Mouse (Mus musculus): Measurements from ENCODE around the gene Prkg2. TPM values are rescaled to one million over a fixed set of nuclear protein-coding genes. Genes with fewer than 3 reads are reported as not detected.

Prkg2 gene
- total RNA-seq (2021) = 1 to 10 TPM; 1.9 to 2.7 TPM
- long read RNA-seq, experiment 1, full-length matches to known transcripts = 1 of 2 reads
- long read RNA-seq, experiment 1, partial matches to known transcripts = 0 of 2 reads
- long read RNA-seq, experiment 1, other reads (novel, unspliced or antisense) = 1 of 2 reads
- long read RNA-seq, experiment 2, full-length matches to known transcripts = 4 of 5 reads
- long read RNA-seq, experiment 2, partial matches to known transcripts = 0 of 5 reads
- long read RNA-seq, experiment 2, other reads (novel, unspliced or antisense) = 1 of 5 reads

- DNase-seq (ENCODE audit: low spot score in 2 of 2) = no peak
Measured at GRCm38 (mm10) chr5:99036596-99037441, at the start of gene Prkg2. Gene Prkg2, minus strand, starts transcription at chr5:99037351.

- no peak for DNase-seq (ENCODE audit: low spot score in 2 of 2)
Measured at GRCm38 (mm10) chr5:99083955-99084354, 46.8 kb upstream of the Prkg2 start.

GRCm38 (mm10) chr5:99078375-99078774 is 41.2 kb upstream of the Prkg2 start:
- no peak for DNase-seq (ENCODE audit: low spot score in 2 of 2)

- DNase-seq (ENCODE audit: low spot score in 2 of 2) = no peak
Measured at GRCm38 (mm10) chr5:99068391-99068790, 31.2 kb upstream of the Prkg2 start.

- DNase-seq (ENCODE audit: low spot score in 2 of 2) = no peak
Measured at GRCm38 (mm10) chr5:99062582-99062981, 25.4 kb upstream of the Prkg2 start.

GRCm38 (mm10) chr5:99039021-99039420 is 1.9 kb upstream of the Prkg2 start:
- no peak for DNase-seq (ENCODE audit: low spot score in 2 of 2)

- no peak for DNase-seq (ENCODE audit: low spot score in 2 of 2)
Measured at GRCm38 (mm10) chr5:99037442-99037811, 276 bp upstream of the Prkg2 start.

GRCm38 (mm10) chr5:99035961-99036360 is 1.2 kb downstream of the Prkg2 start:
- DNase-seq (ENCODE audit: low spot score in 2 of 2) = no peak

- no peak for DNase-seq (ENCODE audit: low spot score in 2 of 2)
Measured at GRCm38 (mm10) chr5:99031551-99032149, 5.5 kb downstream of the Prkg2 start.

- no peak for DNase-seq (ENCODE audit: low spot score in 2 of 2)
Measured at GRCm38 (mm10) chr5:99026343-99026742, 10.8 kb downstream of the Prkg2 start.

- no peak for DNase-seq (ENCODE audit: low spot score in 2 of 2)
Measured at GRCm38 (mm10) chr5:99019709-99020108, 17.4 kb downstream of the Prkg2 start.

GRCm38 (mm10) chr5:99015140-99015539 is 22.0 kb downstream of the Prkg2 start:
- DNase-seq (ENCODE audit: low spot score in 2 of 2) = no peak

- DNase-seq (ENCODE audit: low spot score in 2 of 2) = no peak
Measured at GRCm38 (mm10) chr5:99010448-99011151, 26.6 kb downstream of the Prkg2 start.

GRCm38 (mm10) chr5:98998104-98998503 is 39.0 kb downstream of the Prkg2 start:
- DNase-seq (ENCODE audit: low spot score in 2 of 2) = no peak

- DNase-seq (ENCODE audit: low spot score in 2 of 2) = no peak
Measured at GRCm38 (mm10) chr5:98995767-98996166, 41.4 kb downstream of the Prkg2 start.

GRCm38 (mm10) chr5:98991600-98991999 is 45.6 kb downstream of the Prkg2 start:
- DNase-seq (ENCODE audit: low spot score in 2 of 2) = no peak

- no peak for DNase-seq (ENCODE audit: low spot score in 2 of 2)
Measured at GRCm38 (mm10) chr5:98987634-98988033, 49.5 kb downstream of the Prkg2 start.

GRCm38 (mm10) chr5:98987116-98987515 is 50.0 kb downstream of the Prkg2 start:
- DNase-seq (ENCODE audit: low spot score in 2 of 2) = no peak

- DNase-seq (ENCODE audit: low spot score in 2 of 2) = no peak
Measured at GRCm38 (mm10) chr5:98986459-98986858, 50.7 kb downstream of the Prkg2 start.

- no peak for DNase-seq (ENCODE audit: low spot score in 2 of 2)
Measured at GRCm38 (mm10) chr5:98986011-98986410, 51.1 kb downstream of the Prkg2 start.

GRCm38 (mm10) chr5:98985077-98985476 is 52.1 kb downstream of the Prkg2 start:
- DNase-seq (ENCODE audit: low spot score in 2 of 2) = no peak
